Mouse (Mus musculus) hindbrain, embryonic 10.5 days (tissue): ENCODE results near the gene Entpd7. TPM values are rescaled to one million over a fixed set of nuclear protein-coding genes. Genes with fewer than 3 reads are reported as not detected.

Experiments
- DNase-seq: peaks from one replicate; pipeline ENCODE4 v3.0.0-alpha.2; 2017; ENCODE audit warnings: low spot score
- H3K27ac ChIP-seq: fragments of 300-500 bp; sonication (generic); 2 replicates; pipeline ENCODE4 v1.5.1; 2016; ENCODE audit warnings: mild to moderate bottlenecking, moderate library complexity
- H3K27me3 ChIP-seq: fragments of 300-500 bp; sonication (generic); 2 replicates; pipeline ENCODE4 v1.6.1; 2016; ENCODE audit warnings: mild to moderate bottlenecking; ENCODE audit not compliant: poor library complexity, insufficient read depth, severe bottlenecking
- H3K36me3 ChIP-seq: fragments of 300-500 bp; sonication (generic); 2 replicates; pipeline ENCODE4 v1.6.1; 2016; ENCODE audit warnings: mild to moderate bottlenecking, moderate library complexity
- H3K4me1 ChIP-seq: fragments of 300-500 bp; sonication (generic); replicated peaks from 2 replicates; pipeline ENCODE4 v1.6.1; 2016; ENCODE audit warnings: mild to moderate bottlenecking
- H3K4me3 ChIP-seq: fragments of 300-500 bp; sonication (generic); 2 replicates; pipeline ENCODE4 v1.5.1; 2016; ENCODE audit warnings: mild to moderate bottlenecking, moderate library complexity
- H3K9me3 ChIP-seq: fragments of 300-500 bp; sonication (generic); 2 replicates; pipeline ENCODE4 v1.6.1; 2016; ENCODE audit warnings: mild to moderate bottlenecking, moderate library complexity
- WGBS: fragments of 180-500 bp; shearing (Covaris S2); methylation state at CpG from one replicate; pipeline ENCODE4 v1.1.7; 2016; 5-methylcytosine and 5-hydroxymethylcytosine counted together
- polyA plus RNA-seq: library from polyadenylated mRNA; unstranded; fragments of >200 nt; fragmentation: Nextera tagmentation; extraction: Ambion mirVana; gene quantifications from 2 replicates; pipeline ENCODE4 v1.2.1, GENCODE M21; 2016

Gene Entpd7
- polyA plus RNA-seq, 1 experiment from 2014 or later = 9.3 TPM

GRCm38 (mm10) chr19:43711971-43712370 lies 22.5 kb downstream of the Entpd7 start:
- Histone ChIP-seq H3K4me3 (no peak overlapping the region), H3K27ac (no peak overlapping the region), H3K36me3 (peaks cover 50% of the 10 kb centered on the region), H3K9me3 (no peaks in the 10 kb centered on the region), H3K27me3 (no peaks in the 10 kb centered on the region), H3K4me1 (no peaks in the 10 kb centered on the region; the same call in 1 of the 2 replicates)
- no peak for DNase-seq
- WGBS = 80% methylated on average over 5 of the region's 5 CpGs

GRCm38 (mm10) chr19:43720061-43720460 lies 30.6 kb downstream of the Entpd7 start:
- Histone ChIP-seq H3K36me3 (peaks cover 70% of the 10 kb centered on the region), H3K4me3 (no peak overlapping the region), H3K9me3 (no peaks in the 10 kb centered on the region), H3K4me1 (peaks cover 11% of the 10 kb centered on the region), H3K27ac (no peak overlapping the region), H3K27me3 (no peaks in the 10 kb centered on the region)
- WGBS = 94% methylated on average over 11 of the region's 11 CpGs
- DNase-seq = no peak

GRCm38 (mm10) chr19:43722891-43723290 lies 33.4 kb downstream of the Entpd7 start:
- H3K9me3 ChIP-seq = no peaks in the 10 kb centered on the region
- peaks cover 15% of the 10 kb centered on the region for H3K4me1 ChIP-seq
- no peak for DNase-seq
- H3K36me3 ChIP-seq = peaks cover 80% of the 10 kb centered on the region
- no peak overlapping the region for H3K4me3 ChIP-seq
- no peak overlapping the region for H3K27ac ChIP-seq
- no peaks in the 10 kb centered on the region for H3K27me3 ChIP-seq
- 84% methylated on average over 8 of the region's 8 CpGs for WGBS

- Histone ChIP-seq H3K27me3 (no peaks in the 10 kb centered on the region), H3K9me3 (no peaks in the 10 kb centered on the region), H3K4me3 (no peak overlapping the region), H3K4me1 (peaks cover 15% of the 10 kb centered on the region), H3K36me3 (peaks cover 80% of the 10 kb centered on the region), H3K27ac (no peak overlapping the region)
- DNase-seq = no peak
- 89% methylated on average over 10 of the region's 10 CpGs for WGBS
Measured at GRCm38 (mm10) chr19:43723501-43723900, 34.0 kb downstream of the Entpd7 start.

- no peaks in the 10 kb centered on the region for H3K9me3 ChIP-seq
- DNase-seq = no peak
- no peak overlapping the region for H3K27ac ChIP-seq
- peaks cover 15% of the 10 kb centered on the region for H3K4me1 ChIP-seq
- WGBS = 94% methylated on average over 20 of the region's 20 CpGs
- peaks cover 80% of the 10 kb centered on the region for H3K36me3 ChIP-seq
- H3K27me3 ChIP-seq = no peaks in the 10 kb centered on the region
- no peak overlapping the region for H3K4me3 ChIP-seq
Measured at GRCm38 (mm10) chr19:43724194-43724593, 34.7 kb downstream of the Entpd7 start.

GRCm38 (mm10) chr19:43724821-43725220 lies 35.3 kb downstream of the Entpd7 start:
- H3K27ac ChIP-seq = no peak overlapping the region
- WGBS = 89% methylated on average over 7 of the region's 7 CpGs
- H3K9me3 ChIP-seq = no peaks in the 10 kb centered on the region
- H3K4me1 ChIP-seq = peaks cover 21% of the 10 kb centered on the region
- no peak for DNase-seq
- no peak overlapping the region for H3K4me3 ChIP-seq
- no peaks in the 10 kb centered on the region for H3K27me3 ChIP-seq
- peaks cover 80% of the 10 kb centered on the region for H3K36me3 ChIP-seq

- 86% methylated on average over 15 of the region's 15 CpGs for WGBS
- peaks cover 29% of the 10 kb centered on the region for H3K4me1 ChIP-seq
- no peaks in the 10 kb centered on the region for H3K27me3 ChIP-seq
- no peak overlapping the region for H3K27ac ChIP-seq
- no peak overlapping the region for H3K4me3 ChIP-seq
- no peaks in the 10 kb centered on the region for H3K9me3 ChIP-seq
- H3K36me3 ChIP-seq = peaks cover 66% of the 10 kb centered on the region
- DNase-seq = no peak
Measured at GRCm38 (mm10) chr19:43726510-43727146, 37.2 kb downstream of the Entpd7 start.

- Histone ChIP-seq H3K4me3 (peak overlapping the region; percentile 47), H3K36me3 (peaks cover 60% of the 10 kb centered on the region), H3K4me1 (peaks cover 23% of the 10 kb centered on the region), H3K27ac (peak overlapping the region; percentile 87), H3K27me3 (no peaks in the 10 kb centered on the region), H3K9me3 (no peaks in the 10 kb centered on the region)
- DNase-seq = peak; percentile 53
- WGBS = 40% methylated on average over 22 of the region's 22 CpGs
Measured at GRCm38 (mm10) chr19:43729296-43730036, 40.0 kb downstream of the Entpd7 start.

GRCm38 (mm10) chr19:43730037-43730428 lies 40.6 kb downstream of the Entpd7 start:
- Histone ChIP-seq H3K27me3 (no peaks in the 10 kb centered on the region), H3K27ac (peak overlapping the region; percentile 87), H3K36me3 (peaks cover 60% of the 10 kb centered on the region), H3K4me1 (peaks cover 23% of the 10 kb centered on the region), H3K4me3 (peak overlapping the region; percentile 47), H3K9me3 (no peaks in the 10 kb centered on the region)
- WGBS = 31% methylated on average over 8 of the region's 8 CpGs
- DNase-seq = peak; percentile 62

- 62% methylated on average over 7 of the region's 7 CpGs for WGBS
- Histone ChIP-seq H3K36me3 (peaks cover 58% of the 10 kb centered on the region), H3K27ac (no peak overlapping the region), H3K4me3 (no peak overlapping the region), H3K4me1 (peaks cover 23% of the 10 kb centered on the region), H3K27me3 (no peaks in the 10 kb centered on the region), H3K9me3 (no peaks in the 10 kb centered on the region)
- no peak for DNase-seq
Measured at GRCm38 (mm10) chr19:43731157-43731556, 41.7 kb downstream of the Entpd7 start.

GRCm38 (mm10) chr19:43738409-43738808 lies 48.9 kb downstream of the Entpd7 start:
- Histone ChIP-seq H3K27ac (no peak overlapping the region), H3K4me1 (0 out of 2 replicates have a peak, but pooled peaks cover 5% of the 10 kb centered on the region), H3K4me3 (no peak overlapping the region), H3K36me3 (peaks cover 97% of the 10 kb centered on the region), H3K27me3 (no peaks in the 10 kb centered on the region), H3K9me3 (no peaks in the 10 kb centered on the region)
- DNase-seq = no peak
- WGBS = 97% methylated on average over 10 of the region's 10 CpGs

GRCm38 (mm10) chr19:43743401-43743800 lies 53.9 kb downstream of the Entpd7 start:
- H3K9me3 ChIP-seq = no peaks in the 10 kb centered on the region
- H3K27me3 ChIP-seq = no peaks in the 10 kb centered on the region
- peaks cover 100% of the 10 kb centered on the region for H3K36me3 ChIP-seq
- no peak for DNase-seq
- no peak overlapping the region for H3K27ac ChIP-seq
- no peak overlapping the region for H3K4me3 ChIP-seq
- H3K4me1 ChIP-seq = no peaks in the 10 kb centered on the region
- WGBS = 93% methylated on average over 7 of the region's 7 CpGs

- Histone ChIP-seq H3K36me3 (peaks cover 98% of the 10 kb centered on the region), H3K4me3 (no peak overlapping the region)
- 95% methylated on average over 3 of the region's 3 CpGs for WGBS
Measured at GRCm38 (mm10) chr19:43745740-43746139, 56.3 kb downstream of the Entpd7 start.

More at GRCm38 (mm10) chr19:43745740-43746139, 56.3 kb downstream of the Entpd7 start:
- Histone ChIP-seq H3K9me3 (no peaks in the 10 kb centered on the region), H3K4me1 (no peaks in the 10 kb centered on the region), H3K27ac (no peak overlapping the region), H3K27me3 (no peaks in the 10 kb centered on the region)
- DNase-seq = no peak
